Mouse (Mus musculus): Measurements from ENCODE around the gene Rab44.

DNA sequence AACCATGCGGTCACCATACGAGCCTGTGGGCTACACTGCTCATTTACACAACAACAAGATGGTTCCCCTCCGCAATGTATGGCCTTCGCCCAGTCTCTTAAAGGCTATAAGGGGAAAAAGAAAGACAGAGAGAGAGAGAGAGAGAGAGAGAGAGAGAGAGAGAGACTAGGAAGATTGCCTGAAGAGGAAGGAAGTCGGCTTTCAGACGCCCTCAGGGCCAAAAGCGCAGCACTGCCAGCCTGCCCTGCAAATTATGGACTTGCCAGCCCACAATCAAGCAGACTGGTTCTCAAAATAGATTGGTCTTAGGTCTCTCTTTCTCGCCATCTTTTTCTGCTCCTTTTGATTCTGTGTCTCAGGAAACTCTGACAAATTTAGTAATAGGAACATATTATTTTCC lies 37.7 kb upstream of the Rab44 start:
- TF ChIP-seq CTCF (IDR thresholded peaks at IDR 0.05; ENCODE audit: low read depth) (no peak), EP300 (IDR thresholded peaks at IDR 0.05; ENCODE audit: low read depth) (no peak)
